Mouse (Mus musculus): Measurements from ENCODE around the gene Adcy3.

Adcy3 gene

DNA sequence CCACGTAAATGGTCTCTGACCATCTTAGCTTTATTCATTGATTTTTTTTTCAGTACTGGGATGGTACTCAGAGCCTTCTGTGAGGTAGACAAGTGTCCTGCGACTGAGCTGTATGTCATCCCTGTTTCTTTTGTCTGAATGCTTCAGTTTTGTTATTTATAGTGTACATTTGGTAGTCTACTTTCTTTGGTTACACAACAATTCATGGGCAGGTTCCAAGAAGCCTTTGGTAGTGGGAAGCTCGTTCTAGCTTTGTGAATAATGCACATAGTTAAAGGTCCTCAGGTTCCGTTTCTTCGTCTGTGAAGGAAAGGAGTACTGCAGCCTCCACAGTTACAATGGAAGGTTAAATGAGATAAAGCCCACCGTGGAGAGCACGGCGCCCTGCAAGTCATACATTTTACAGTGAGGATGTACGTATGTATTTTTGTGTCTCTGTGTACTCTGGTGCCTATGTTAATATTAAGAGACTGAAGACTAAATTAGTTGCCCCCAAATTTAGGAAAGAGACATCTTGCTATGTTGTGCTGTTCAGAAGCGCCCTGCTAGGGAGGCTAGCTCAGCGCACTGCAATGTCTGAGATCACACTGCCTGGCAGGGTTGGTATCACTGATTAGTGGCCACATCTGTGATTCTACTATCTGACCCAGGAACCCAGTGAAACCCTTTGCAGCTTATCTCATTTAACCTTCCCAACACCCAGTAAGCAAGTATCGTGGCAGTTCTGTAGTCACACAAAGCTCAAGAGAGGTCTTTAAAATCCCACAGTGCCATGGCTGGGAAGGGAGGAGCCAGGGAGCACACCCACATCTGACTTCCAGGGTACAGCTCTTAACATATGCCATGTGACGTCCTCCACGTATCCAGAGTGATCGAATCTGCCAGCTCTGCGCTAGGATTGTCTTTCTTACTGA, 120.1 kb downstream of the Adcy3 start:
- DNase-seq: no peak
